Mouse (Mus musculus) olfactory bulb, adult 2 months (tissue): Measurements from ENCODE around the gene Hapln3. TPM values are rescaled to one million over a fixed set of nuclear protein-coding genes. Genes with fewer than 3 reads are reported as not detected.

Experiments used
- H3K27ac ChIP-seq: fragments of 200-500 bp; 2 replicates; pipeline ENCODE4 v1.5.1; 2012; ENCODE audit warnings: low read depth, low read length; ENCODE audit not compliant: insufficient read depth
- H3K4me1 ChIP-seq: fragments of 200-500 bp; 2 replicates; pipeline ENCODE4 v1.6.1; 2012; ENCODE audit warnings: low read length; ENCODE audit not compliant: control insufficient read depth, insufficient read depth
- H3K4me3 ChIP-seq: fragments of 200-500 bp; 2 replicates; pipeline ENCODE4 v1.5.1; 2012; ENCODE audit warnings: mild to moderate bottlenecking, low read depth, low read length, moderate library complexity; ENCODE audit not compliant: insufficient read depth
- CTCF ChIP-seq: fragments of 200-500 bp; IDR thresholded peaks from 2 replicates; pipeline ENCODE4 v1.5.1; 2012; ENCODE audit warnings: low read depth, mild to moderate bottlenecking, low read length, moderate library complexity; ENCODE audit not compliant: insufficient read depth
- POLR2A ChIP-seq: fragments of 200-500 bp; IDR thresholded peaks from 2 replicates; pipeline ENCODE4 v1.6.1; 2012; ENCODE audit warnings: mild to moderate bottlenecking, low read depth, low read length, moderate library complexity; ENCODE audit not compliant: insufficient read depth
- WGBS: fragments of 180-500 bp; shearing (Covaris S2); methylation state at CpG from one replicate; pipeline ENCODE4 v1.1.7; 2018; 5-methylcytosine and 5-hydroxymethylcytosine counted together
- polyA plus RNA-seq: library from polyadenylated mRNA; stranded (reverse); fragments of >200 nt; gene quantifications from 2 replicates; pipeline ENCODE4 v1.2.4, GENCODE M21; 2012; ENCODE audit warnings: low replicate concordance; ENCODE audit not compliant: missing spikeins, insufficient read depth, insufficient read length

The Hapln3 gene
- polyA plus RNA-seq, 1 experiment, result not detected

DNA sequence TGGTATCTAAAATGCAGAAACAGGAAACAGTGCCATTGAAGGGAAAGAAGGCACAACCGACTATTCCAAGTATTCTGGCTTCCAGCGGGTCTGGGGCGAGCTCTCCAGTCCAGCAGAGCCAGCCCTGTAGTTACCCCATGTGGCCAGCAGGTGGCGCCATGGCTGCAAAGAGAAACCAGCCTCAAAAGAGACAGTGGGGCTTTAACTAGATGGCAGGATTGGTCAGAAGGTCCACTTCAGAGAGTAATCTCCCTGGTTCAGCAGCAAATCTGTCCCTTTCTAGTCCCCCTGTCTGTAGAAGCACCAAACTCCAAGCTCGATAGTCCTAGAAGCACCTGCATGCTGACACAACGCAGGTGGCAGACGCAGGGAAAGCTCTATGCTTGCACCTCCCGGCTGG lies 10.1 kb upstream of the Hapln3 start:
- Histone ChIP-seq H3K4me1 (peaks cover 2% of the 10 kb centered on the region; the same call in 1 of the 2 replicates), H3K4me3 (no peak overlapping the region), H3K27ac (no peak overlapping the region)
- WGBS, result 28% methylated on average over 8 of the region's 8 CpGs
- TF ChIP-seq CTCF (peak; percentile 91), POLR2A (no peak)

DNA sequence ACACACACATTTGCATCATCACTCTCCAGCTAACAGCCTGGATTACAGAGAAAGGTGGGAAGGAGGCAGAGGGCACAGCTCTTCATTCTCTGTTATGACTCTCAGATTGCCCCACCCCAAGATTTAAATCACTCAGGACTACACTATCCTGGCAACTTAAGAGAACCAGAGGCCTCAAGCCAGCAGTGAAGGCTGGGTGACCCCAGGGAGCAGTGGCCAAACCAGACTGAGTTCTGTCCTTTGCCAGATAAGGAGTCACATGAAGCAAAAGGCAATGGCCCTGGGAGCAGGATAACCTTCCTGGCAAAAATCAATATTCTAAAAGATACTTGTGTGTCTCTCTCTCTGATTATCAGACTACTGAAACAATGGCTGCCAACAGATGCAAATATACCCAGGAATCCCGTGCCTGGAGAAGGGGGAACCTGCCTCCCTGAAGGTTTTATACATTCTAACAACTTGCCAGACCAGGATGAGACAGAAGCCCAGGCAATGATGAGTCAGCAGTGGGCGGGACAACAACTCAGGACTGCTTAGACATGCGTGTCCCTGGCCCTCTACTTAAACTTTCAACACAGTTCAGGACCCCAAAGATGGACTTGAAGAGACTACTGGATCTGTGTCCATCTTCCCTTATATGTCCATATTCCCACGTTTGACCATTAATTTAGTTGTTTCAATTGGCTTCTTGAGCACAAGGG lies 9.2 kb upstream of the Hapln3 start:
- TF ChIP-seq POLR2A (no peak), CTCF (no peak)
- no peak overlapping the region for H3K4me3 ChIP-seq
- whole genome bisulfite sequencing, result 59% methylated on average over 4 of the region's 4 CpGs
- H3K27ac ChIP-seq, result no peak overlapping the region
- peaks cover 2% of the 10 kb centered on the region; the same call in 1 of the 2 replicates for H3K4me1 ChIP-seq

DNA sequence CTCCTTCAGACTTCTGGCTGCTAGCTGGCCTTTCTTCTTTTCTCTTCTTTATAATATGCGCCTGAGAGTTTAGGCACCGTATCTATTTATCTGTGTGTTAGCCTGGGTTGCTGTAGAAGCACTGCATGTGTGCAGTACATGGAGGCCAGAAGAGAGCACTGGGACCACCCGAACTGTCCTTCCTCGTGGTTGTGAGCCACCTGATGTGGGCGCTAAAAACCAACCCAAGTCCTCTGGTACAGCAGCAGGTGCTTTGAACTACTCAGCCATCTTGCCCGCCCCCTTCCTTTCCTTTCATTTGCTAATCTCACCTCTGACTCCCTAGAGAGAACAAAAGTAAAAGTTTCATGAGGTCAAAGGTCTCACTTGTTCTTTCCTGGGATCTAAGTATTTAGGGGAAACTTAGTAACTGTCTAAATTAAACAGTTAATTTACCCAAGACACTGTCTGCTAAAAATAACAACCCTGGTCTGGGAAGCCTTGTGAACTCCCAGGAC lies 8.6 kb upstream of the Hapln3 start:
- H3K4me1 ChIP-seq, result peaks cover 2% of the 10 kb centered on the region; the same call in 1 of the 2 replicates
- TF ChIP-seq POLR2A, result no peak
- TF ChIP-seq CTCF, result no peak
- no peak overlapping the region for H3K27ac ChIP-seq
- WGBS, result 72% methylated on average over 6 of the region's 6 CpGs
- no peak overlapping the region for H3K4me3 ChIP-seq

DNA sequence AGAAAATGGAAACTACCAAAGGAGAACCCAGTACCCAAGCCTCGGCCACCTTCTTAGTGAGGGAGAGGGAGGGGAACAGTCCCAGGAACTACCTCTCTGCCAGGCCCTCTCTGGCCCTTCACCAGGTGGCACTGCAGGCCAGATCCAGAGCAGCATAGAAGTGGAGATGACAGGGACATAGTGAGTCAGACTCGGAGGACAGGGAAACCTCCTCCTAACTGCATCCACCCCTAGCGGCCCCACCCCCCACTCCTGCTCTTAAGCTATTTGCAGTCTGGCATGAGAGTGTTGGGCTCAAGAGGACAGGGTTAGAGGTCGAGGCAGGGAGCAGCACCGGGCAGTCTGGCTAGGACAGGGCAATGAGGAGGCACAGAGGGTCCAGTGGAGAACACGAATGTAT lies 2.6 kb upstream of the Hapln3 start:
- H3K4me3 ChIP-seq, result no peak overlapping the region
- TF ChIP-seq POLR2A, result no peak
- TF ChIP-seq CTCF, result no peak
- 43% methylated on average over 6 of the region's 6 CpGs for whole genome bisulfite sequencing
- peaks cover 16% of the 10 kb centered on the region for H3K4me1 ChIP-seq
- no peak overlapping the region for H3K27ac ChIP-seq

DNA sequence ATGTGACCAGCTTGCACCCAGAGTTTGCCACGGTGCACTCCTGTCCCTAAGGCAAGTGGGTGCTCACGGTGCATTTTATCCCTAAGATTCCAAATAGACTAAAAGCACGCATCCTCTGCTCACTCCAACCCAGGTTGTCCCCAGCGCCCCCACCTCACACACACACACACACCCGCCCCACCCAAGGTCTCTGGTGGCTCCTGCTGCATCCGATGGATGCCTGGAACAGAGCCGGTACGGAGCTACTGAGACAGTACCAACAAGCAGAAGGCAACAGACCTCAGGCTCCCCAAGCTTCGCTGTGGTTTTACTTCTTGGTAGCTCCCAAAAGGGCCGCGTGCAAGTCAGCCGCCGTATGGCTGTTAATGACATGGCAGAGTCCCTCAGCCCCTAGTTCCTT lies 433 bp downstream of the Hapln3 start:
- WGBS, result 26% methylated on average over 13 of the region's 13 CpGs
- TF ChIP-seq POLR2A (no peak), CTCF (no peak)
- H3K4me3 ChIP-seq, result peak overlapping the region; percentile 23

DNA sequence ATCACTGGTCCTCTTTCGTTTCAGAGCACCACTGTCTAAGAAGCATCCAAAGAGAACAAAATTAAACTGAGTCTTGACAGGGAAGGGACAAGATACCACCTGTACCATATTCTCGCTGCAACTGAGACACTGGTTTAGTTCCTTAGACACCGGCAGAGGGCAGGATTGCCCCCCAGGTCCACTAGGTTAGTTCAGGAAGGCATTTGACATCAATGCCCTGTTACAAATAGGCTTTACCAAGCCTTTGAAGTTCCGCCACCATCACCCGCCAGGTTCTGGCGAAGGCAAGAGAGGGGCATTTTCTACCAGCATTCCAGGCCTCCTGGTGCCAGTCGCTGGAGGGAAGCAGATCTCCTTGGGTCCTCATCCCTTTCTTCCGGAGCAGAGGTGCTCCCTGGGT lies 935 bp downstream of the Hapln3 start:
- Histone ChIP-seq H3K27ac (no peak overlapping the region), H3K4me3 (no peak overlapping the region), H3K4me1 (peaks cover 23% of the 10 kb centered on the region)
- 51% methylated on average over 8 of the region's 8 CpGs for WGBS
- TF ChIP-seq POLR2A (no peak), CTCF (no peak)

More for the DNA sequence above, 433 bp downstream of the Hapln3 start:
- Histone ChIP-seq H3K4me1 (peaks cover 20% of the 10 kb centered on the region), H3K27ac (no peak overlapping the region)

DNA sequence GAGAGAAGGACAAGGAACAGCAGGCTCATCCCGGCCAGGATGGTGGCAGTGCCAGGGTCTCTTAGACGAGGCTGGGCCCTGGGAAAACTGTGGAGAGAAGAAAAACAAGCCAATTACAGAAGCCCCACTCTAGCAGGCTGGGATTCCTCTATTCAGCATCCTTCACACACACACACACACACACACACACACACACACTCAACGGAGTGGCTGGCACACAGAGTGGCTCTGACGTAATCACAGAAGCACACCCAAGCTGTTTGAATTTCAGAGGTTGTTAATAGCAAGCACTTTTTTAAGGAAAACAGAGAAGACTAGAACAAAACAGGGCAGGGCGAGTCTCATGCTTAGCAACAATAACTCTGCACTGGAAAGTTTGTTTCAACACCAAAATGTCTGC lies 7.4 kb downstream of the Hapln3 start:
- TF ChIP-seq CTCF, result no peak
- TF ChIP-seq POLR2A, result no peak
- WGBS, result 34% methylated on average over 5 of the region's 5 CpGs
- no peak overlapping the region for H3K27ac ChIP-seq
- no peak overlapping the region for H3K4me3 ChIP-seq
- peaks cover 10% of the 10 kb centered on the region; the same call in 1 of the 2 replicates for H3K4me1 ChIP-seq

DNA sequence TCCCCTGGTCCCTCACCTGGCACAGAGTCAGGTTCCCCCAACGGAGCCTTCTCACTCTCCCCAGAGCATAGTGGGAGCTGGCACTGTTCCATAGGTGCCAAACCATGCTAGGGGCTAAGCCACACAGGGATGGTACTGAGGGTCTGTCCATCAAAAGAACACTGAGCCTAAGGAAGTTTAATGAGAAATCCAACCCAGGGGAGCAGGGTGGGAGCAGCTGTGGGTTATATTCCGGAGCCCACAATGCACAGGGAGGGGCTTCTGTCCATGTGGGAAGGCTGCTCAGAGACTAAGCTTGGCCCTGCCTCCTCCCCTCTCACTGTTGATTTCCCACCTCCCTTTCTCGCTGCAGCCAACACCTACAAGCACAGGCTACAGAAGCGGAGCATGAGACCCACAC lies 17.0 kb downstream of the Hapln3 start:
- no peak overlapping the region for H3K27ac ChIP-seq
- TF ChIP-seq POLR2A (no peak), CTCF (no peak)
- WGBS, result 43% methylated on average over 4 of the region's 4 CpGs
- H3K4me1 ChIP-seq, result no peaks in the 10 kb centered on the region
- no peak overlapping the region for H3K4me3 ChIP-seq

DNA sequence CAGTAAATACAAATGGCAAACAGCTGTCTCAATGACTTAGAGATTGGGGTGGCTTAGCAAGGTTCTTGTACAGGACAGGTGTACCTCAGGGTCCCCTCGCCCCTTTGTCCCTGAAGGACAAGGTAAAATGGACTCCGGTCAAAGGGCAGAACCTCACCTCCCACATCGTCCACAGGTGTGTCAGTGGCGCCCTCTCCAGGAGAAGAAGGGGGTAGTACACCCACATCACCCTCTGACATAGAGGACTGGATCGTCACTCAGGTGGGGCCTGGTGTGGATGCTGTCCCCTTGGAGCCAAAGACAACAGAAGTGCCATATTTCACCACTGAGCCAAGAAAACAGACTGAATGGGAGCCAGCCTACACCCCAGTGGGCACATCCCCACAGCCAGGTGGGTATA lies 34.3 kb downstream of the Hapln3 start:
- no peak overlapping the region for H3K27ac ChIP-seq
- H3K4me1 ChIP-seq, result no peaks in the 10 kb centered on the region
- H3K4me3 ChIP-seq, result no peak overlapping the region
- WGBS, result 73% methylated on average over 5 of the region's 5 CpGs
- no peak for TF ChIP-seq CTCF

DNA sequence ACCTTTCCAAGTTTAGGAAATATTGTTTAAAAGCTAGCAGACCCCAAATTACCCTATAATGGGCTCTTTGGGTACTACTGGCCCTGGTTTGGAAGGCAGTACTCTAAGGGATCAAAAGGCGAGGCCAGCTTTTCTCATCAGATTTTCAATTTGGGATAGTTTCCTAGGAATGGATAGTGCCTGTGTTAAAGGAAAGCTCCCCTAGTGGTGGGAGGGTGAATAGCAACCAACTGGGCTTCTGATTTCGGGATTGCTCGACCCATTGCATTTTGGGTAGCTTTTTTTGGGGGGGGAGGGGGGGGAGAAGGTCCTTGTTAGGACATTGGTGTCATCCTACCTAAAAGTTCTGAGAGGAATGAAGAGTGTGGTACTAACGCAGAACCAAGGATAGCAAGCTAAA lies 41.7 kb downstream of the Hapln3 start:
- Histone ChIP-seq H3K27ac (no peak overlapping the region), H3K4me1 (no peaks in the 10 kb centered on the region), H3K4me3 (no peak overlapping the region)
- no peak for TF ChIP-seq POLR2A
- TF ChIP-seq CTCF, result no peak
- WGBS, result 83% methylated on average over 4 of the region's 4 CpGs
